In the genomic region with DNA sequence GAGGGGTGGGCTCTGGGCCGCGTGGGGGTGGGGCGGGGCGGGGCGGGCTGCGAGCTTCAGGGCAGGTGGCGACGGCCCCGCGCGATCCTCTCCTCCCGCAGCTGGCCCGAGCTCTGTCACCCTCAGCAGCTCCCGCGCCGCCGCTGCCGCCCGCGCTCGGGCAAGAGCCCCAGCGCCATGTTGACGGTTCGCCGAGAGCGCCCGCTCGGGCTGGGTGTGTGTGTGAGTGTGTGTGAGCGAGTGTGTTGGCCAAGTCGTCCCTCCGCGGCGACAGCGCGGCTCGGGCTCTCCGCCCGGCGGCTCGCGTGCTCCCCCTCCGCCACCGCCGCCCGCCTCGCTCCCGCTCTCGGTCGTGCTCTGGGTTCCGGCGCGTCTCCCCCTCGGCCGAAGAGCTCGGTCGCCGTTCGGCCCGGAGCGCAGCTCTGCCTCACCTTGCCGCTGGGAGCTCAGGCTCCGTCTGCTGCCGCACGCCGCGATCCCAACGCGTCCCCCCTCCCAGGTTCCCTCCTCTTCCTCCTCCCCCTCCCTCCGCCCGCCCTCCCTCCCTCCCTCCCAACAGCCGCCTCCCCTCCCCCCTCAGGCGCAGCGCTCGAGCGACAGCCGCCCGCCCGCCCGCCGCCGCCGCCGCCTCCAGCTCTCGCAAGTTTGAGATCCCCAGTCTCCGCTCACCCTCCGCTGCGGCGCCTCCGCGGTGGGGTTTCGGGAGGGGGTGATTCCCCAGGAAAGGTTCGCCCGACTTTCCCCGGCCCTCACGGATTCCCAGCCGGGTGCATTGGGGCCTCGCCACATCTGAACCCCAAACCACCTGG, we compare ENCODE assay signal across 8 mouse cellular contexts.
DNase-seq lines count a peak whose midpoint lies in the region; ATAC-seq lines count a peak whose summit lies in the region.

No protein-coding gene starts in this region.

- H3K4me3 ChIP-seq in limb, embryonic 12.5 days (replicated peaks): peak overlapping the region; percentile 63
- H3K4me3 ChIP-seq in midbrain, embryonic 11.5 days (ENCODE audit: low read depth, low read length): peak overlapping the region; percentile 54

- ATAC-seq in limb, embryonic 12.5 days (ENCODE audit: insufficient number of reproducible peaks, insufficient read depth, low FRiP score, low TSS enrichment, low read depth): peak; percentile 54; the same call in 1 of the 2 replicates
- ATAC-seq in midbrain, embryonic 11.5 days (ENCODE audit: low FRiP score): peak; percentile 59

- peak overlapping the region; percentile 82 for H3K4me2 ChIP-seq in limb, embryonic 12.5 days
- H3K4me2 ChIP-seq in midbrain, embryonic 11.5 days: peak overlapping the region; percentile 69

- H3K4me1 ChIP-seq in limb, embryonic 12.5 days (replicated peaks): peaks cover 38% of the 10 kb centered on the region
- peaks cover 24% of the 10 kb centered on the region for H3K4me1 ChIP-seq in midbrain, embryonic 11.5 days (ENCODE audit: control insufficient read depth, insufficient read depth, low read length)

- no peaks in the 10 kb centered on the region for H3K9me3 ChIP-seq in limb, embryonic 12.5 days
- no peaks in the 10 kb centered on the region for H3K9me3 ChIP-seq in midbrain, embryonic 11.5 days (ENCODE audit: control insufficient read depth, low read length)

- peaks cover 96% of the 10 kb centered on the region for H3K27me3 ChIP-seq in limb, embryonic 12.5 days
- peaks cover 80% of the 10 kb centered on the region for H3K27me3 ChIP-seq in midbrain, embryonic 11.5 days (ENCODE audit: control insufficient read depth, insufficient read depth, low read length)

- H3K27ac ChIP-seq in limb, embryonic 12.5 days: peak overlapping the region; percentile 91
- H3K27ac ChIP-seq in midbrain, embryonic 11.5 days (ENCODE audit: low read depth, low read length): peak overlapping the region; percentile 93

- peak overlapping the region; percentile 80 for H3K9ac ChIP-seq in limb, embryonic 12.5 days (replicated peaks)
- peak overlapping the region; percentile 74 for H3K9ac ChIP-seq in midbrain, embryonic 11.5 days (ENCODE audit: low read length)

- no peaks in the 10 kb centered on the region for H3K36me3 ChIP-seq in limb, embryonic 12.5 days
- H3K36me3 ChIP-seq in midbrain, embryonic 11.5 days (ENCODE audit: control insufficient read depth, insufficient read depth, low read length): no peaks in the 10 kb centered on the region

- WGBS in limb, embryonic 12.5 days: under 1% methylated on average over 46 of the region's 97 CpGs
- 2% methylated on average over 47 of the region's 97 CpGs for WGBS in midbrain, embryonic 11.5 days

- DNase-seq in frontal cortex, postnatal 10 days (ENCODE audit: low spot score in 2 of 2): peak; percentile 13 to 52
- DNase-seq in frontal cortex, postnatal 36 days (ENCODE audit: low spot score in 2 of 2): no peak
- peak; percentile 69 for DNase-seq in cerebellum, adult 9-11 months
- DNase-seq in gastrocnemius, postnatal 10 days: peak; percentile 63
- DNase-seq in induced T-regulatory cell, adult 2 months (ENCODE audit: low read depth): peak; percentile 70
- DNase-seq in midbrain, embryonic 11.5 days (ENCODE audit: low spot score, missing footprints): peak; percentile 92
- peak; percentile 59 to 76 for DNase-seq in spleen, postnatal 10 days (ENCODE audit: low spot score in 2 of 2)

Comparison
In these comparisons a context has a peak if more than half of its experiments do, and no peak if none do; other contexts are left out.
1. DNase-seq: peak in frontal cortex, postnatal 10 days (2 of 2), cerebellum, adult 9-11 months (single experiment), gastrocnemius, postnatal 10 days (single experiment), induced T-regulatory cell, adult 2 months (single experiment), midbrain, embryonic 11.5 days (single experiment) and spleen, postnatal 10 days (2 of 2); none in frontal cortex, postnatal 36 days (0 of 2).